ENCODE assay signal across 9 mouse cellular contexts in genomic region chr17:84837780-84838179, GRCm38 (mm10). TPM values are rescaled to one million over a fixed set of nuclear protein-coding genes. Genes with fewer than 3 reads are reported as not detected.
DNase-seq lines count a peak whose midpoint lies in the region; ATAC-seq and TF ChIP-seq lines count a peak whose summit lies in the region.
"Had no signal": no experiment of that assay in that cellular context is flagged by ENCODE, and none has a peak within 500 bp of the region (broad histone marks: within the 10 kb centered on the region; RNA-seq: fewer than 3 reads in every experiment).

No protein-coding gene starts in this region.

- peak; percentile 69 for DNase-seq in R1 (ENCODE audit: low read depth, low spot score)
- DNase-seq in cerebellum, adult 8-10 months: peak; percentile 80
- DNase-seq in hindbrain, postnatal 0 days (ENCODE audit: low spot score): peak; percentile 92
- DNase-seq in layer of hippocampus, postnatal 36 days: peak; percentile 61 to 71
- peak; percentile 41 to 74 for DNase-seq in lung, postnatal 4 days
- DNase-seq in right cerebral cortex, adult 18-20 months: peak; percentile 74
- peak; percentile 20 to 63 for DNase-seq in urinary bladder, postnatal 36 days (ENCODE audit: low spot score in 2 of 2)

- WGBS in hindbrain, postnatal 0 days: 2% methylated on average over 3 of the region's 3 CpGs

- no peaks in the 10 kb centered on the region for H3K36me3 ChIP-seq in hindbrain, postnatal 0 days (ENCODE audit: insufficient read depth, low read length)

- peak; percentile 96 for TF ChIP-seq CTCF in hindbrain, postnatal 0 days (IDR thresholded peaks at IDR 0.05; ENCODE audit: low read depth)

- H3K4me3 ChIP-seq in hindbrain, postnatal 0 days (ENCODE audit: low read length): no peak overlapping the region
- H3K4me3 ChIP-seq: myocyte had no signal

- no peak overlapping the region for H3K27ac ChIP-seq in hindbrain, postnatal 0 days

- H3K9me3 ChIP-seq in hindbrain, postnatal 0 days (ENCODE audit: low read length): no peaks in the 10 kb centered on the region

- no peaks in the 10 kb centered on the region for H3K27me3 ChIP-seq in hindbrain, postnatal 0 days (ENCODE audit: insufficient read depth, low read length)

- no peaks in the 10 kb centered on the region for H3K4me1 ChIP-seq in hindbrain, postnatal 0 days (ENCODE audit: insufficient read depth, low read length)

- no peak overlapping the region for H3K4me2 ChIP-seq in hindbrain, postnatal 0 days (ENCODE audit: low read depth, low read length)

- peak; percentile 95 for ATAC-seq in frontal cortex, adult (ENCODE audit: low TSS enrichment)
- peak; percentile 81 for ATAC-seq in hindbrain, postnatal 0 days

- H3K9ac ChIP-seq in hindbrain, postnatal 0 days (replicated peaks; ENCODE audit: low read length): no peak overlapping the region

RNA-seq across cellular contexts. Expression of gene Lrpprc, which starts 47.2 kb away (rescaled TPM):
- 46.1 and 47.3 TPM in 2 replicates for total RNA-seq in hindbrain, postnatal 0 days (2014; rRNA removed)
- polyA plus RNA-seq in hindbrain, postnatal 0 days (2015; fragmentation: Nextera tagmentation; extraction: Ambion mirVana): 38.1 and 39.1 TPM in 2 replicates
- total RNA-seq in layer of hippocampus, postnatal 36 days (2021): 10 to 100 TPM; 66.4 to 68.3 TPM

Comparison
In these comparisons a context has a peak if more than half of its experiments do, and no peak if none do; other contexts are left out.
1. DNase-seq: peak in every context shown above with its lines; median percentile 92 in hindbrain, postnatal 0 days; 80 in cerebellum, adult 8-10 months; 74 in right cerebral cortex, adult 18-20 months; 69 in R1; 66 in layer of hippocampus, postnatal 36 days; 58 in lung, postnatal 4 days; 42 in urinary bladder, postnatal 36 days.